8 mouse cellular contexts compared by ENCODE assay signal in genomic region chr11:85518025-85518756, GRCm38 (mm10).
A peak's percentile ranks its signal among the peaks of the same experiment; 100 is the strongest.
DNase-seq lines count a peak whose midpoint lies in the region; ATAC-seq and TF ChIP-seq lines count a peak whose summit lies in the region.

No protein-coding gene starts in this region.

- WGBS in hindbrain, embryonic 14.5 days: 46% methylated on average over 3 of the region's 3 CpGs
- 47% methylated on average over 3 of the region's 3 CpGs for WGBS in hindbrain, embryonic 13.5 days
- 13% methylated on average over 3 of the region's 3 CpGs for WGBS in lung, embryonic 15.5 days

- no peaks in the 10 kb centered on the region for H3K36me3 ChIP-seq in hindbrain, embryonic 14.5 days (replicated peaks; ENCODE audit: control insufficient read depth, insufficient read depth)
- no peaks in the 10 kb centered on the region for H3K36me3 ChIP-seq in hindbrain, embryonic 13.5 days
- no peaks in the 10 kb centered on the region for H3K36me3 ChIP-seq in ES-E14 (ENCODE audit: control insufficient read depth, insufficient read depth, low read length, poor library complexity, severe bottlenecking)
- H3K36me3 ChIP-seq in lung, embryonic 15.5 days: no peaks in the 10 kb centered on the region

- no peak overlapping the region for H3K27ac ChIP-seq in hindbrain, embryonic 14.5 days
- H3K27ac ChIP-seq in hindbrain, embryonic 13.5 days: no peak overlapping the region
- no peak overlapping the region for H3K27ac ChIP-seq in ES-E14 (ENCODE audit: insufficient read depth, low read depth, low read length, poor library complexity, severe bottlenecking)
- peak overlapping the region; percentile 63 for H3K27ac ChIP-seq in lung, embryonic 15.5 days

- H3K9me3 ChIP-seq in hindbrain, embryonic 14.5 days (ENCODE audit: control insufficient read depth, low read length): no peaks in the 10 kb centered on the region
- H3K9me3 ChIP-seq in hindbrain, embryonic 13.5 days: no peaks in the 10 kb centered on the region
- H3K9me3 ChIP-seq in ES-E14 (ENCODE audit: control insufficient read depth, insufficient read depth, low read depth, low read length): no peaks in the 10 kb centered on the region
- H3K9me3 ChIP-seq in lung, embryonic 15.5 days: no peaks in the 10 kb centered on the region

- H3K27me3 ChIP-seq in hindbrain, embryonic 14.5 days (ENCODE audit: control insufficient read depth, insufficient read depth, low read length): no peaks in the 10 kb centered on the region
- H3K27me3 ChIP-seq in hindbrain, embryonic 13.5 days: peaks cover 15% of the 10 kb centered on the region
- no peaks in the 10 kb centered on the region for H3K27me3 ChIP-seq in lung, embryonic 15.5 days

- in situ Hi-C loops in ES-E14 (cut with MboI; ENCODE audit: low sequenced_read_pairs in 2 of 2, unreplicated experiment in 2 of 2): no loop called here

- peak; percentile 80 for DNase-seq in hindbrain, embryonic 14.5 days (ENCODE audit: low spot score)
- DNase-seq in 416B (ENCODE audit: low read depth): peak; percentile 73
- DNase-seq in ES-E14 (ENCODE audit: low read depth, low spot score): peak; percentile 36
- peak; percentile 43 for DNase-seq in embryo, embryonic 11.5 days (ENCODE audit: low read depth, low spot score)
- DNase-seq in spleen, postnatal 14 days (ENCODE audit: low spot score in 2 of 2): no peak

- H3K4me2 ChIP-seq in hindbrain, embryonic 14.5 days (replicated peaks): no peak overlapping the region
- H3K4me2 ChIP-seq in hindbrain, embryonic 13.5 days: no peak overlapping the region
- no peak overlapping the region for H3K4me2 ChIP-seq in lung, embryonic 15.5 days

- H3K9ac ChIP-seq in hindbrain, embryonic 14.5 days: no peak overlapping the region
- H3K9ac ChIP-seq in hindbrain, embryonic 13.5 days: no peak overlapping the region
- no peak overlapping the region for H3K9ac ChIP-seq in ES-E14 (ENCODE audit: insufficient read depth, low read depth, low read length, poor library complexity, severe bottlenecking)
- no peak overlapping the region for H3K9ac ChIP-seq in lung, embryonic 15.5 days

- no peak overlapping the region for H3K4me3 ChIP-seq in hindbrain, embryonic 14.5 days (replicated peaks; ENCODE audit: low read length)
- no peak overlapping the region for H3K4me3 ChIP-seq in hindbrain, embryonic 13.5 days
- H3K4me3 ChIP-seq in ES-E14 (ENCODE audit: insufficient read depth in 1 of 2, low read depth in 1 of 2, low read length in 2 of 2, poor library complexity in 1 of 2, severe bottlenecking in 1 of 2): no peak overlapping the region
- H3K4me3 ChIP-seq in lung, embryonic 15.5 days: no peak overlapping the region

- no peaks in the 10 kb centered on the region for H3K4me1 ChIP-seq in hindbrain, embryonic 14.5 days (replicated peaks; ENCODE audit: control insufficient read depth, insufficient read depth, low read length)
- peaks cover under 1% of the 10 kb centered on the region; the same call in 1 of the 2 replicates for H3K4me1 ChIP-seq in hindbrain, embryonic 13.5 days (replicated peaks)
- no peaks in the 10 kb centered on the region for H3K4me1 ChIP-seq in ES-E14 (ENCODE audit: control insufficient read depth in 2 of 2, insufficient read depth in 2 of 2, low read length in 2 of 2, poor library complexity in 1 of 2)
- H3K4me1 ChIP-seq in lung, embryonic 15.5 days: peaks cover 27% of the 10 kb centered on the region

- no peak for ATAC-seq in hindbrain, embryonic 14.5 days (ENCODE audit: low FRiP score)
- ATAC-seq in hindbrain, embryonic 13.5 days (ENCODE audit: low FRiP score): no peak
- ATAC-seq in lung, embryonic 15.5 days (ENCODE audit: borderline replicate concordance, extremely low read depth, low FRiP score, low TSS enrichment): peak; percentile 61; the same call in 1 of the 2 replicates
- ATAC-seq in inflammation-experienced regulatory T-cells, adult 6 months: no peak

TF ChIP-seq in ES-E14, 5 proteins besides CTCF, POLR2A, EP300 and RAD21:
- no peak for TF ChIP-seq MAFK (IDR thresholded peaks at IDR 0.05; ENCODE audit: insufficient read depth, low read depth, low read length)
- no peak for TF ChIP-seq HCFC1 (IDR thresholded peaks at IDR 0.05; ENCODE audit: borderline replicate concordance, insufficient read depth, low read length)
- TF ChIP-seq CHD2 (IDR thresholded peaks at IDR 0.05; ENCODE audit: low read depth, low read length): no peak
- peak; percentile 25; the same call in 1 of the 2 replicates for TF ChIP-seq ZC3H11A (IDR thresholded peaks at IDR 0.05; ENCODE audit: borderline replicate concordance, low read depth, low read length)
- no peak for TF ChIP-seq ZNF384 (IDR thresholded peaks at IDR 0.05; ENCODE audit: low read depth, low read length)
TF ChIP-seq in ES-E14: peak in this region for 1.

Comparison
In these comparisons a context has a peak if more than half of its experiments do, and no peak if none do; other contexts are left out.
1. DNase-seq: peak in hindbrain, embryonic 14.5 days (single experiment), 416B (single experiment), ES-E14 (single experiment) and embryo, embryonic 11.5 days (single experiment); none in spleen, postnatal 14 days (0 of 2).